Mouse (Mus musculus): ENCODE data around the gene Lcmt2.

DNA sequence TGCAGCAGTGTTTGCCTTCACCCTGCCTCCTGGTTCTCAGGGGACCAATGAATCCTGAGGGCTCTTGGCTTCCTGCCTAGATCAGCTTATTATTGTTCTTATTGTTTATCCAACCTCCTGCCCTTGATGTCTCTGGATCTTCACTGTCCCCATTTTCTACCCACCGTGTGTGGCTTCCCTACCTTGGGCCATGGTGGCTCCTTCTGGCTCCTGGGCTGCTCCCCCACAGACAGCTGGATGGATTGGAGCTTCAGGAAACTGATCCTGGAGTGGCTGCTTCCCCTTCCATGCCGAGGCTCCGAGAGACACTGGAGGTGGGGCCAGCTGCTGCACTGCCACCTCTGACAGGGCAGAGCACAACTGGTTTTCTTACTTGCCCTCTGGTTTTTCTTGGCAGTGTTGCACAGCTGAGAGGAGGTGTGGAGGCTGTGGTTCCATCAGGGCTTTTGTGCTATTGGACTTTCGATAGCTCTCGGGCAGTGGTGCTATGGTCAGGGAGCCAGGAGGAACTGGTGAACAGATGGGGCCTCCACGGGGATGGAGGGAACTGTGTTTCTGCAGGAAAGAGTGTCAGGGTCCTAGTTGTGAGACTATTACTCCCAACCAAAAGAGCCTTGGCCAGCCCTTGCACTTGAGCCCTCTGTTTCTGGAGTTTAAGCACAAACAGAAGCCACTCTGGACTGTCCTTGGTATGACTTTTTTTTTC is 54.8 kb downstream of the Lcmt2 start, which contains the start of gene Tgm5:
- TF ChIP-seq CTCF (IDR thresholded peaks at IDR 0.05; ENCODE audit: low read depth, low read length): no peak
- no peak for TF ChIP-seq GATA1 (IDR thresholded peaks at IDR 0.05; ENCODE audit: borderline replicate concordance, low read length)
- no peak for TF ChIP-seq POLR2AphosphoS5 (IDR thresholded peaks at IDR 0.05; ENCODE audit: insufficient replicate concordance, low read depth, low read length)
- no peak for TF ChIP-seq GATA2 (IDR thresholded peaks at IDR 0.05; ENCODE audit: borderline replicate concordance, low read depth, low read length)

Data from G1E (cell line).